Mouse (Mus musculus) bone marrow macrophage, adult 2 months (primary cell): ENCODE results near the gene Uba5.

Experiments
- CTCF ChIP-seq: IDR thresholded peaks from 2 replicates; pipeline ENCODE4 v1.5.1; 2012; ENCODE audit warnings: low read depth, mild to moderate bottlenecking, low read length, moderate library complexity
- POLR2A ChIP-seq: IDR thresholded peaks from 2 replicates; pipeline ENCODE4 v1.6.1; 2012; ENCODE audit warnings: mild to moderate bottlenecking, low read depth, low read length, borderline replicate concordance

DNA sequence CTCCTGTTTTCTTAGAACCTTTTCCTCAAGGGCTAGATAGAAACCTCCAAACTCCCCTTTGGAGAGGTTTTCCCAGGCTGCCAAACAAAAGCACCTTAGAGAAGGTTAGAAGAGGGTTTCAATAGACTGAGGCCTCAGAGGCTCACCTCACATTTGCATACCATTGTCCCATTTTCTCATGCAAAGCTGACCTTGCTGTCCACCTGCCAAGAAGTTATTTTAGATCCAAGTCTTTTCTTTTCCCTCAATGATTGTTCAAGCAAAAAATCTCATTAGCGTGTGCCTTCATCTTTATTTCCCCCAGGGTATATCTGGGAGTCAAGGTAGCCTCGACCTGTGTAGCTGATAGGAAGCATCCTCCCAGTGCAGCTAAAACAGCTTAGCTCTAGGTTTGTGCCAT is 40.0 kb upstream of the Uba5 start:
- TF ChIP-seq CTCF (no peak), POLR2A (no peak)
